Mouse (Mus musculus) testis, postnatal 10 days (tissue): ENCODE data around the gene Gphb5.
"Not testable (repeated sequence)": the region's sequence is repeated elsewhere in the genome, so short reads cannot be mapped to it uniquely, and the experiment has no call there.

ENCODE experiments used
- DNase-seq: peaks from one replicate; pipeline ENCODE4 v3.0.0; 2021; ENCODE audit warnings: low spot score

Gphb5 gene

GRCm38 (mm10) chr12:75416681-75417080 lies at the start of gene Gphb5:
Gphb5 (minus strand) TSS chr12:75416781.
- no peak for DNase-seq

- DNase-seq: no peak
Observed at GRCm38 (mm10) chr12:75466206-75466605, 49.6 kb upstream of the Gphb5 start.

GRCm38 (mm10) chr12:75464016-75464769 lies 47.6 kb upstream of the Gphb5 start:
- peak; percentile 56 for DNase-seq

GRCm38 (mm10) chr12:75460561-75460960 lies 44.0 kb upstream of the Gphb5 start:
- no peak for DNase-seq

GRCm38 (mm10) chr12:75459656-75460055 lies 43.1 kb upstream of the Gphb5 start:
- DNase-seq: no peak

GRCm38 (mm10) chr12:75453441-75453840 lies 36.9 kb upstream of the Gphb5 start:
- no peak for DNase-seq

GRCm38 (mm10) chr12:75453027-75453426 lies 36.4 kb upstream of the Gphb5 start:
- DNase-seq: no peak

- DNase-seq: no peak
Observed at GRCm38 (mm10) chr12:75450592-75450991, 34.0 kb upstream of the Gphb5 start.

GRCm38 (mm10) chr12:75450011-75450410 lies 33.4 kb upstream of the Gphb5 start:
- DNase-seq: no peak

- no peak for DNase-seq
Observed at GRCm38 (mm10) chr12:75449475-75449966, 32.9 kb upstream of the Gphb5 start.

- DNase-seq: peak; percentile 50
Observed at GRCm38 (mm10) chr12:75448921-75449320, 32.3 kb upstream of the Gphb5 start.

- DNase-seq: no peak
Observed at GRCm38 (mm10) chr12:75446245-75446644, 29.7 kb upstream of the Gphb5 start.

- DNase-seq: not testable (repeated sequence)
Observed at GRCm38 (mm10) chr12:75432400-75432799, 15.8 kb upstream of the Gphb5 start.

GRCm38 (mm10) chr12:75429685-75430396 lies 13.3 kb upstream of the Gphb5 start:
- DNase-seq: no peak

- DNase-seq: no peak
Observed at GRCm38 (mm10) chr12:75428719-75429118, 12.1 kb upstream of the Gphb5 start.

- no peak for DNase-seq
Observed at GRCm38 (mm10) chr12:75425882-75426281, 9.3 kb upstream of the Gphb5 start.

- no peak for DNase-seq
Observed at GRCm38 (mm10) chr12:75424817-75425216, 8.2 kb upstream of the Gphb5 start.

GRCm38 (mm10) chr12:75424359-75424758 lies 7.8 kb upstream of the Gphb5 start:
- DNase-seq: no peak

GRCm38 (mm10) chr12:75414991-75415390 lies 1.6 kb downstream of the Gphb5 start:
- no peak for DNase-seq

GRCm38 (mm10) chr12:75412964-75413363 lies 3.6 kb downstream of the Gphb5 start:
- DNase-seq: no peak

- no peak for DNase-seq
Observed at GRCm38 (mm10) chr12:75397077-75397476, 19.5 kb downstream of the Gphb5 start.

GRCm38 (mm10) chr12:75396616-75397015 lies 20.0 kb downstream of the Gphb5 start:
- no peak for DNase-seq
